Mouse (Mus musculus): ENCODE data around the gene Mmp23.

Mmp23 gene

DNA sequence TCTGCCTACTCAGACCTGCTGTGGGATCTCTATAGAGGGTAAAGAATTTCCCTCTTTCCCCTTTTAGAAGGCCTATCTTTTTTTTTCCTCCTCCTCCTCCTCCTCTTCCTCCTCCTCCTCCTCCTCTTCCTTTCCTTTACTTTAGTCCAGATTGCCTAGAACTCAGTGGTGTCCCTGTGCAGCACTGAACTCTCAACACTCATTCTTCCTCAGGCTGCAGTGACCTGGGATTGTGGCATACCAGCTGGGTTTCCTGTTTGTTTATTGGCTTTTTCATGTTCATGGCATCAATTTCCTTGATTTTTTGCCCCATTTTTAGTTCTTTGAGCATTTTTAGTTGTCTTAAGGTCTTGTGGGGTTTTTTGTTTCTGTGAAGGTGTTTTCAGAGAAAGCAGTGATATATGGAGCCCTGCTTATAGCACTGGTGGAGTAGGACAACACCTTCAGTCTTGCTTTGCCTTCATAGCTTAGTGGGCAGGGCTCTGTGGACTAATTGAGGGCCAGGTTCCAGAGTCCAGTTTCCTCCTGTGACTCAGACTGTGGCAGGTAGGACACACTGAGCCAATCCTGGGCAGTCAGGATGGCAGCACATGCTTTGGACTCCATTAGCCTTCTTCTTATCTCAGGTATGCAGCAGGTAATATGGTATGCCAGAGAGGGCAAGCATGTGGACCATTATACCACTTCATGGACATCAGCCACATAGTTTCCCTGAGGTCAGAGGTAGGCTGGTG lies 17.3 kb downstream of the Mmp23 start:
- ChIA-PET POLR2A (no interaction called here), CTCF (no interaction called here)

DNA sequence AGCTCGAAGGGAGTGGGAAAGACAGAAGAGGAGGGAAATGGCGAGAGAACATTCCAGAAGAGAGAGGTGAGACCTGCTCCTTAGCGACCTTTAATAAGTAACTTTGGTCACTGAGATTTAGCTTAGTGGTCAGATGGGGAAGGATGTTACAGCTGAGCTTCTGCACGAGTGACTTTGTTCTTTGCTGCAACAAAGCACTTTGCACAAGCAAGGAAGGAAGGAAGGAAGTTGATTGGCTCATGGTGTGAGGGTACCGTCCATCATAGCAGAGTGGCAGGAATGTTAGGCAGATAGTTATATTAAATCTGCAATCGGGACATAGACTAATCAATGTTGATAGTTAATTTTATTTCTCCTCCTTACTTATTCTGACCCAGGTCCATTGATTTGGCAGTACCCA lies 22.9 kb downstream of the Mmp23 start:
- POLR2A ChIA-PET, result interaction anchor here in 3 of 4 experiments (0.6 to 1.7 kb wide), 9 partner anchors 17 to 143 kb away, joined by 3 to 9 read pairs (median 5); partner anchors contain the start of genes Mib2 (in 1 of the 3) and Ssu72 (in 1 of the 3)
- CTCF ChIA-PET, result interaction anchor here in 2 of 4 experiments (0.7 kb wide), 2 partner anchors 462 to 1605 kb away, joined by 4 to 8 read pairs; no protein-coding TSS in a partner anchor

GRCm38 (mm10) chr4:155624338-155625291 lies 28.6 kb downstream of the Mmp23 start, which contains the start of gene Cdk11b:
TSS of gene Cdk11b (plus strand) at chr4:155624854.
- ChIA-PET CTCF (interaction anchor here in 1 of 4 experiments (0.6 kb wide), 1 partner anchor 736 kb away, joined by 3 read pairs; no protein-coding TSS in a partner anchor), POLR2A (interaction anchor here in 3 of 4 experiments (0.6 to 3.2 kb wide), 28 partner anchors 9 to 461 kb away, joined by 3 to 9 read pairs (median 4); partner anchors contain the start of genes Mib2 (in 2 of the 3), Gm10563 (in 1 of the 3), Slc35e2 (in 1 of the 3) and Ssu72 (in 1 of the 3))

- CTCF ChIA-PET, result no interaction called here
- POLR2A ChIA-PET, result no interaction called here
These were observed 34.9 kb downstream of the Mmp23 start for GRCm38 (mm10) chr4:155618321-155618720.

GRCm38 (mm10) chr4:155613264-155613663 lies 39.9 kb downstream of the Mmp23 start:
- CTCF ChIA-PET, result no interaction called here

GRCm38 (mm10) chr4:155611860-155612259 lies 41.3 kb downstream of the Mmp23 start:
- POLR2A ChIA-PET, result interaction anchor here in 2 of 4 experiments (0.8 to 1.9 kb wide), 5 partner anchors 10 to 57 kb away, joined by 3 to 5 read pairs (median 4); partner anchors contain the start of genes Cdk11b (in 1 of the 2) and Mib2 (in 1 of the 2)
- CTCF ChIA-PET, result interaction anchor here in 1 of 4 experiments (0.7 kb wide), 1 partner anchor 130 kb away, joined by 3 read pairs; no protein-coding TSS in a partner anchor

More at GRCm38 (mm10) chr4:155613264-155613663, 39.9 kb downstream of the Mmp23 start:
- POLR2A ChIA-PET, result interaction anchor here in 2 of 4 experiments (1.0 to 1.9 kb wide), 6 partner anchors 11 to 117 kb away, joined by 3 to 5 read pairs (median 4); partner anchors contain the start of gene Cdk11b (in 1 of the 2)

- ChIA-PET POLR2A (interaction anchor here in 2 of 4 experiments (0.6 to 1.7 kb wide), 6 partner anchors 8 to 102 kb away, joined by 3 to 4 read pairs (median 3); partner anchors contain the start of gene Cdk11b (in 1 of the 2)), CTCF (interaction anchor here in 3 of 4 experiments (0.6 to 0.7 kb wide), 3 partner anchors 8 to 29 kb away, joined by 3 to 5 read pairs (median 4); no protein-coding TSS in a partner anchor)
These were observed 46.4 kb downstream of the Mmp23 start for GRCm38 (mm10) chr4:155606825-155607224.

GRCm38 (mm10) chr4:155605132-155605531 lies 48.1 kb downstream of the Mmp23 start:
- CTCF ChIA-PET, result no interaction called here
- POLR2A ChIA-PET, result interaction anchor here in 1 of 4 experiments (0.6 to 2.2 kb wide), 11 partner anchors 12 to 115 kb away, joined by 3 to 9 read pairs (median 3); partner anchors contain the start of genes Mib2 and Mmp23

DNA sequence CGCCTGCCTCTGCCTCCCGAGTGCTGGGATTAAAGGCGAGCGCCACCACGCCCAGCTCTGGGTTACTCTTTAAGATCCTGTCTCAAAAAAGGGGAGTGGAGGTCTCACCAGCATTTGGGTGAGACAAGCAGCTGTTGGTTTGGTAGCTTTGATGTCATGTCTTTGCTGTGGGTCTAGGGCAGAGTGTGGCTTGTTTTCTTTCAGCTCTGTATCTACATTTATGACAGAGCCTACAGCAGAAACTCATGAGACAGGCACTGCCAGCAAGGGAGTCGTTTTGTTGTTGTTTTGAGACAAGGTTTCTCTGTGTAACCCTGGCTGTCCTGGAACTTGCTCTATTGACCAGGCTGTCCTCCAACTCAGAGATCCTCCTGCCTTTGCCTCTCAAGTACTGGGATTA lies 49.4 kb downstream of the Mmp23 start:
- CTCF ChIA-PET, result no interaction called here

GRCm38 (mm10) chr4:155602753-155603152 lies 50.4 kb downstream of the Mmp23 start:
- ChIA-PET CTCF (no interaction called here), POLR2A (no interaction called here)

More for the DNA sequence above, 49.4 kb downstream of the Mmp23 start:
- POLR2A ChIA-PET, result interaction anchor here in 3 of 4 experiments (0.6 to 2.2 kb wide), 15 partner anchors 9 to 152 kb away, joined by 3 to 9 read pairs (median 3); partner anchors contain the start of genes Cdk11b (in 1 of the 3) and Mmp23 (in 1 of the 3)

DNA sequence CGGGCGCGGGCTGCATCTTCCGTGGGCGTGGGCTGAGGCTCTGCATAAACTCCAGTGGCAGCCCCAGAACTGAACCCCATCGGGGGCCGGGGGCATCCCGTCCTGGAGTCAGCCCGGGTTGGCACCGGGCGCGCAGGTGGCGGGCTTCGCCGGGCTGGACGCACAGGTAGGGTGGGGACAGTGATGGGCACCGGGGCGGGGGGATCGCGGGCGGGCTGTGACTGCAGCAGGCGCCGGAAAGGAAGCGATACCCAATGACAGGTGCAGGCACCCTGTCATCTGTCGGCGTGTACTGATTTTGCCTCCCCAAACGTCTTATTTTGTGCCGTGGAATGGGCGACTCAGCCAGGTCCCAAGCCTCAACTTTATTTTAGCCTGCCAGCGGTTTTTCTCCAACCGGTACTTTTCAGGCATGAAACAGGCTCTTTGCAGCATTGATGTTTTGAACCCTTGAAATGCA lies 51.2 kb downstream of the Mmp23 start:
- POLR2A ChIA-PET, result interaction anchor here (0.5 to 1.8 kb wide), 38 partner anchors 10 to 666 kb away, joined by 3 to 10 read pairs (median 4); partner anchors contain the start of genes Mib2 (in 2 of the 4), Cdk11b (in 1 of the 4) and Gm10563 (in 1 of the 4)
- CTCF ChIA-PET, result interaction anchor here in 3 of 4 experiments (0.6 to 1.3 kb wide), 3 partner anchors 120 to 582 kb away, joined by 3 to 5 read pairs (median 3); no protein-coding TSS in a partner anchor

DNA sequence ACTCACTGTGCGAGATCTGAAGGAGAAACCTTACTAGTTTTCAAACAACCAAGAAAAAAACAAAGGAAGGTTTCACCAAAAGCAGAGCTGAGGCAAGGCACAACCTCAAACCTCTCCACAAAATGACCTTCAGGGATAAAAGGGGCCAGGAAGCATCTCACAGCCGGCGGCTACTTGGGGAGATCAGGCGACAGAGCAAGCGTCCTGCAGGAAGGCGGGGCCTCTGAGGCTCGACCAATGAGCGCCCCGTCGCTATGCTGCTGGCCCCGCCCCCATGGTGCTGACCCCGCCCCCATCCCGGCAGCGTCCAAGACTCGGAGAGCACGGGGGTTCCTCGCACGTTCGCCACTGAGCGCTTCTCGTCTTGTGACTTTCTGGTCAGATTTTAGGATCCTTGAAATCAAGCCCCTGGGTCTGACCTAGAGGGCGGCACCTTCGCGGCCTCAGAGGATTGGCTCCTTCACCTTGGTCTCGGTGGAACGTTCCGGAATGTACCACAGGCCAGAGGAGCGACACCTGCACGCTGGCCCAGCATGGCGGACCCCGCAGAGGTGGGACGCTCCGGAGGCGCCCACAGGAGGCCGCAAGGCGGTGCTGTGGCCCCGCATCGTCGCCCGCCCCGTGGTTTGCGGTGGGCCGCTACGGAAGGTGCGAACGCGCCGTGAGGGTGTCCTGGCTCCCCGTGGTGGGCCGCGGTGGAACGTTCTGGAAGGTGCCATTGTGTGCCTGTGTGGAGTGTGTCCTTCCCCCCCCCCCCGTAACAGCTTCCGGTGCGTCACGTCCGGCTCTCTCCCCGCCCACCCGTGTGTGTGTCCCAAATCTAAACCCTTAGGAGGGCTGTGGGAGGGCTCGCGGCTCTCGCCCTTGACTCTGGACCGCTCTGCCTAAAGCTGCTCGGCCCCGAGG lies 51.8 kb downstream of the Mmp23 start, which contains the start of gene Slc35e2:
TSS of gene Slc35e2 (plus strand) at position 326 of the 906 bp plus-strand sequence.
- CTCF ChIA-PET, result interaction anchor here in 3 of 4 experiments (0.6 to 1.3 kb wide), 3 partner anchors 120 to 583 kb away, joined by 3 to 5 read pairs (median 3); no protein-coding TSS in a partner anchor
- POLR2A ChIA-PET, result interaction anchor here (0.5 to 1.8 kb wide), 53 partner anchors 8 to 665 kb away, joined by 3 to 10 read pairs (median 4); partner anchors contain the start of genes Mib2 (in 2 of the 4), Cdk11b (in 1 of the 4), Gm10563 (in 1 of the 4) and Ssu72 (in 1 of the 4)

All from embryonic stem cell, embryonic (primary cell).